17 mouse cellular contexts compared by ENCODE assay signal in the genomic region with DNA sequence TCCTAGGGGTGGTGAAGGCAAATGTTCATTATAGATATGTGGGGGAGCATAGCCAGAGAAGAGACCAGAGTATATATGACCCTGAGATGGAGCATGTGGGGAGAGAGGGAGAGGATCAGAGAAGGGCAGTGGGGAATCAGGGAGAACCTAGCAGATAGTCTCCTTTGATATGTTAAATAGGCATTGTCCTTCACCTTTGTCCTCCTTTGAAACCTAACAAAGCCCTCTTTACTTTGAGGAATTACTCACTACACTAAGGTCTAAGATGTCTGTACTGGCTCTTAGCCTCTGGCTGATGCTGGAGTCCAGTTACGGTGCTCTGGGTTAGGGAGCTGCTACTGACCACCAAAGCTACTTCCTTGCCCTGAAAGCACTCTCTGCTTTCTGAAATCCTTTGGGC.
"Had no signal": no experiment of that assay in that cellular context is flagged by ENCODE, and none has a peak within 500 bp of the region (broad histone marks: within the 10 kb centered on the region; RNA-seq: fewer than 3 reads in every experiment).

No protein-coding gene starts in this region.

- H3K9ac ChIP-seq: kidney, embryonic 15.5 days; limb, embryonic 12.5 days; limb, embryonic 15.5 days; liver, embryonic 14.5 days; liver, postnatal 0 days; lung, embryonic 14.5 days; midbrain, embryonic 13.5 days had no signal

- H3K27me3 ChIP-seq: kidney, embryonic 15.5 days; limb, embryonic 12.5 days; limb, embryonic 15.5 days; midbrain, embryonic 13.5 days had no signal

- H3K36me3 ChIP-seq: kidney, embryonic 15.5 days; limb, embryonic 12.5 days; limb, embryonic 15.5 days; midbrain, embryonic 13.5 days had no signal

- H3K27ac ChIP-seq: kidney, embryonic 15.5 days; left cerebral cortex, adult 2 months; limb, embryonic 12.5 days; limb, embryonic 15.5 days; liver, embryonic 14.5 days; macrophage; midbrain, embryonic 13.5 days had no signal

- H3K4me1 ChIP-seq: kidney, embryonic 15.5 days; limb, embryonic 12.5 days; limb, embryonic 15.5 days had no signal

- DNase-seq: kidney, adult 8-10 months; kidney, postnatal 10 days; kidney, postnatal 36 days; layer of hippocampus, postnatal 36 days; left cerebral cortex, postnatal 4 days; liver, postnatal 0 days; lung, embryonic 14.5 days; retina, postnatal 1 day; thymus, adult 18-20 months; thymus, postnatal 36 days had no signal

- H3K9me3 ChIP-seq: kidney, embryonic 15.5 days; limb, embryonic 12.5 days; limb, embryonic 15.5 days; midbrain, embryonic 13.5 days had no signal

- H3K4me3 ChIP-seq: kidney, embryonic 15.5 days; left cerebral cortex, adult 2 months; limb, embryonic 12.5 days; limb, embryonic 15.5 days; midbrain, embryonic 13.5 days had no signal
